In the genomic region with DNA sequence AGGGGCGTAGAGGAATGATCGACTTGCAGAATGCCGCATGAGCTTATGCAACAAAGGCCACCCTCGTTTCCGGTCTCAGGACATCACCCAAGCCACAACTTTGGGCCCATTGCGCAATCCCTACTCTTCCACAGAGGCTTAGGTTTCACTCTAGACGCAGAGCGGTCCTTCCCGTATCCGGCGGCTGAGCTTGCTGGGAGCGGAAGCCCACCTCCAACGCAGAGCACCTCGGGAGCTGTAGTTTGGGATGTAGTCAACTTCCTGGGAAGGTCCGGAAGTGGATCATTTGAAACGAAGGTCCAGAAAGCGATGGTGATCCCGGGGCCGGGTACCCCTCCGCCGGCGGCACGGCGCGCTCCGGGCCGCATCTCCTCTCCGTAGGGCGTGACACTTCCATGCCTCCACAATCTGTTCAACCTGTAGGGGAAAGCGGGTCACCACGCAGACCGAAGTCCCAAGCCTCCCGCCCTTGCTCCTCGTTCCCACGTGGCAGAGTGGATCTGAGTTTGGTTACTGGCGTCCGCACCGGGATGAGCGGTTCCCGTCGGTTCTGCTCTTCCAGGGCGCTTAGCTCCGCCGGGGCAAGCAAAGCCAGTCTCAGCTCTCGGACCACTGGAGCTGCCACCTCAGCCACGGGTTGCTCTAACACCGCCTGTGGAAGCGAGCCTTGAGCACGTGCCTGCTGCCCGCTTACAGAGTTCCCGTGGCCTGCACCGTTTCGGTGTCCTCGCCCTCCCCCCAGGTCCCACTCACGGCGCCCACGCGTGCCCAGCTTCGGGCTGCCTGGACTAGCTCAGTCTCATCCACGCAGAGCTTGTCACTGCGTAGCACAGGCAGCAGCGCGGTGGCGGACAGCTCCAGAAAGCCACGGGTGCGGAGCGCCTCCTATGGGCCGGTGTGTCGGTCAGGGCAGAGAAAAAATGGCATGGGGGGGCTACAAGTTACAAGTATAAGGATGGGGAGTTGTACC, we compare ENCODE assay signal across 8 mouse cellular contexts. TPM values are rescaled to one million over a fixed set of nuclear protein-coding genes. Genes with fewer than 3 reads are reported as not detected.
DNase-seq lines count a peak whose midpoint lies in the region; ATAC-seq lines count a peak whose summit lies in the region.

No protein-coding gene starts in this region.

- H3K27ac ChIP-seq in heart, embryonic 13.5 days (replicated peaks), result peak overlapping the region; percentile 86
- H3K27ac ChIP-seq in liver, embryonic 12.5 days, result peak overlapping the region; percentile 76
- H3K27ac ChIP-seq in stomach, embryonic 15.5 days, result peak overlapping the region; percentile 84

- peak; percentile 82 for ATAC-seq in erythroid progenitor cell, adult 5-6 weeks (replicated peaks; ENCODE audit: low FRiP score, poor library complexity, severe bottlenecking)
- peak; percentile 75; the same call in 1 of the 2 replicates for ATAC-seq in heart, embryonic 13.5 days (ENCODE audit: extremely low read depth, insufficient number of reproducible peaks, low FRiP score, low TSS enrichment)
- peak; percentile 88 for ATAC-seq in liver, embryonic 12.5 days
- peak; percentile 93 for ATAC-seq in stomach, embryonic 15.5 days (ENCODE audit: insufficient read depth, low FRiP score, low read depth)

- peak; percentile 90 for DNase-seq in CD4-positive helper T cell, adult 2 months (ENCODE audit: low read depth, low spot score)
- peak; percentile 90 for DNase-seq in brain, embryonic 18.5 days (ENCODE audit: low read depth, low spot score)
- peak; percentile 96 for DNase-seq in kidney, postnatal 10 days
- DNase-seq in natural killer cell, adult 2 months (ENCODE audit: low spot score in 2 of 2), result peak; percentile 87 to 91

- no peaks in the 10 kb centered on the region for H3K27me3 ChIP-seq in heart, embryonic 13.5 days (replicated peaks)
- no peaks in the 10 kb centered on the region for H3K27me3 ChIP-seq in liver, embryonic 12.5 days (replicated peaks)
- no peaks in the 10 kb centered on the region for H3K27me3 ChIP-seq in stomach, embryonic 15.5 days (replicated peaks)

- H3K4me1 ChIP-seq in heart, embryonic 13.5 days, result peaks cover 26% of the 10 kb centered on the region
- H3K4me1 ChIP-seq in liver, embryonic 12.5 days, result peaks cover 45% of the 10 kb centered on the region
- peaks cover 15% of the 10 kb centered on the region for H3K4me1 ChIP-seq in stomach, embryonic 15.5 days

- no peaks in the 10 kb centered on the region for H3K36me3 ChIP-seq in heart, embryonic 13.5 days
- H3K36me3 ChIP-seq in liver, embryonic 12.5 days, result peaks cover 4% of the 10 kb centered on the region; the same call in 1 of the 2 replicates
- H3K36me3 ChIP-seq in stomach, embryonic 15.5 days, result no peaks in the 10 kb centered on the region

- H3K9me3 ChIP-seq in heart, embryonic 13.5 days, result no peaks in the 10 kb centered on the region
- H3K9me3 ChIP-seq in liver, embryonic 12.5 days (replicated peaks), result no peaks in the 10 kb centered on the region
- H3K9me3 ChIP-seq in stomach, embryonic 15.5 days, result no peaks in the 10 kb centered on the region

- H3K4me3 ChIP-seq in heart, embryonic 13.5 days, result peak overlapping the region; percentile 77
- peak overlapping the region; percentile 71 for H3K4me3 ChIP-seq in liver, embryonic 12.5 days
- peak overlapping the region; percentile 82 for H3K4me3 ChIP-seq in stomach, embryonic 15.5 days (replicated peaks)

- under 1% methylated on average over 69 of the region's 69 CpGs for WGBS in heart, embryonic 13.5 days
- under 1% methylated on average over 68 of the region's 69 CpGs for WGBS in liver, embryonic 12.5 days (ENCODE audit: insufficient replicate concordance)
- under 1% methylated on average over 69 of the region's 69 CpGs for WGBS in stomach, embryonic 15.5 days

- H3K9ac ChIP-seq in heart, embryonic 13.5 days, result peak overlapping the region; percentile 78
- peak overlapping the region; percentile 80 for H3K9ac ChIP-seq in liver, embryonic 12.5 days
- H3K9ac ChIP-seq in stomach, embryonic 15.5 days, result peak overlapping the region; percentile 66

- peak overlapping the region; percentile 88 for H3K4me2 ChIP-seq in heart, embryonic 13.5 days
- peak overlapping the region; percentile 97 for H3K4me2 ChIP-seq in liver, embryonic 12.5 days
- H3K4me2 ChIP-seq in stomach, embryonic 15.5 days, result peak overlapping the region; percentile 100

RNA-seq across cellular contexts. Expression of gene Btbd19, which starts 4.8 kb away (rescaled TPM):
- not detected in 2 replicates for total RNA-seq in erythroid progenitor cell, adult 5-6 weeks (2015; ENCODE audit: low replicate concordance)
- total RNA-seq in erythroid progenitor cell, adult 5-6 weeks (2017; ENCODE audit: low replicate concordance), result 1.2 and 5.1 TPM in 2 replicates
- 2.8 and 3.1 TPM in 2 replicates for polyA plus RNA-seq in heart, embryonic 13.5 days (2015; fragmentation: Nextera tagmentation; extraction: Ambion mirVana)
- polyA plus RNA-seq in liver, embryonic 12.5 days (2016; fragmentation: Nextera tagmentation; extraction: Ambion mirVana), result 6.4 and 7.1 TPM in 2 replicates
- 6.7 and 7.6 TPM in 2 replicates for polyA plus RNA-seq in stomach, embryonic 15.5 days (2015; fragmentation: Nextera tagmentation; extraction: Ambion mirVana)

RNA-seq across cellular contexts. Expression of gene Tctex1d4, which starts 5.9 kb away (rescaled TPM):
- not detected in 2 replicates for total RNA-seq in erythroid progenitor cell, adult 5-6 weeks (2015; ENCODE audit: low replicate concordance)
- total RNA-seq in erythroid progenitor cell, adult 5-6 weeks (2017; ENCODE audit: low replicate concordance), result not detected in 2 replicates
- polyA plus RNA-seq in heart, embryonic 13.5 days (2015; fragmentation: Nextera tagmentation; extraction: Ambion mirVana), result not detected in 2 replicates
- polyA plus RNA-seq in liver, embryonic 12.5 days (2016; fragmentation: Nextera tagmentation; extraction: Ambion mirVana), result not detected in 2 replicates
- polyA plus RNA-seq in stomach, embryonic 15.5 days (2015; fragmentation: Nextera tagmentation; extraction: Ambion mirVana), result 0.24 TPM in 1 of 2 replicates, not detected in the other

RNA-seq across cellular contexts. Expression of gene Plk3, which starts 13.0 kb away (rescaled TPM):
- total RNA-seq in erythroid progenitor cell, adult 5-6 weeks (2015; ENCODE audit: low replicate concordance), result not detected in 2 replicates
- total RNA-seq in erythroid progenitor cell, adult 5-6 weeks (2017; ENCODE audit: low replicate concordance), result 0.51 and 0.61 TPM in 2 replicates
- 2.1 TPM in 2 replicates for polyA plus RNA-seq in heart, embryonic 13.5 days (2015; fragmentation: Nextera tagmentation; extraction: Ambion mirVana)
- 2.2 and 2.8 TPM in 2 replicates for polyA plus RNA-seq in liver, embryonic 12.5 days (2016; fragmentation: Nextera tagmentation; extraction: Ambion mirVana)
- 3.8 and 4.7 TPM in 2 replicates for polyA plus RNA-seq in stomach, embryonic 15.5 days (2015; fragmentation: Nextera tagmentation; extraction: Ambion mirVana)

RNA-seq across cellular contexts. Expression of gene Ptch2, which starts 24.9 kb away (rescaled TPM):
- total RNA-seq in erythroid progenitor cell, adult 5-6 weeks (2015; ENCODE audit: low replicate concordance), result not detected in 2 replicates
- 0.30 TPM in 1 of 2 replicates, not detected in the other for total RNA-seq in erythroid progenitor cell, adult 5-6 weeks (2017; ENCODE audit: low replicate concordance)
- 3.1 and 3.6 TPM in 2 replicates for polyA plus RNA-seq in heart, embryonic 13.5 days (2015; fragmentation: Nextera tagmentation; extraction: Ambion mirVana)
- 1.3 and 1.4 TPM in 2 replicates for polyA plus RNA-seq in liver, embryonic 12.5 days (2016; fragmentation: Nextera tagmentation; extraction: Ambion mirVana)
- polyA plus RNA-seq in stomach, embryonic 15.5 days (2015; fragmentation: Nextera tagmentation; extraction: Ambion mirVana), result 6.5 and 7.0 TPM in 2 replicates

RNA-seq across cellular contexts. Expression of gene Rps8, which starts 35.3 kb away (rescaled TPM):
- total RNA-seq in erythroid progenitor cell, adult 5-6 weeks (2015; ENCODE audit: low replicate concordance), result 1,437 and 1,602 TPM in 2 replicates
- total RNA-seq in erythroid progenitor cell, adult 5-6 weeks (2017; ENCODE audit: low replicate concordance), result 328 and 447 TPM in 2 replicates
- polyA plus RNA-seq in heart, embryonic 13.5 days (2015; fragmentation: Nextera tagmentation; extraction: Ambion mirVana), result 616 and 654 TPM in 2 replicates
- polyA plus RNA-seq in liver, embryonic 12.5 days (2016; fragmentation: Nextera tagmentation; extraction: Ambion mirVana), result 960 and 969 TPM in 2 replicates
- 968 and 983 TPM in 2 replicates for polyA plus RNA-seq in stomach, embryonic 15.5 days (2015; fragmentation: Nextera tagmentation; extraction: Ambion mirVana)

Comparison
In these comparisons a context has a peak if more than half of its experiments do, and no peak if none do; other contexts are left out.
1. Peak in every context shown above with its lines: DNase-seq, ATAC-seq, H3K4me3 ChIP-seq and H3K27ac ChIP-seq.